Mouse (Mus musculus) stomach, embryonic 15.5 days (tissue): Measurements from ENCODE around the gene Selenoo. TPM values are rescaled to one million over a fixed set of nuclear protein-coding genes. Genes with fewer than 3 reads are reported as not detected.

Source experiments
- ATAC-seq: fragments of 200-750 bp; cut with Nextera tagmentation; 2 replicates; pipeline ENCODE4 v1.8.0; 2017; ENCODE audit warnings: low read depth, moderate number of reproducible peaks, moderate TSS enrichment; ENCODE audit not compliant: insufficient read depth, low FRiP score
- H3K27ac ChIP-seq: fragments of 300-500 bp; sonication (generic); 2 replicates; pipeline ENCODE4 v1.5.1; 2015; ENCODE audit warnings: mild to moderate bottlenecking, inconsistent platforms
- H3K27me3 ChIP-seq: fragments of 300-500 bp; sonication (generic); replicated peaks from 2 replicates; pipeline ENCODE4 v1.6.1; 2015; ENCODE audit warnings: inconsistent platforms
- H3K36me3 ChIP-seq: fragments of 300-500 bp; sonication (generic); 2 replicates; pipeline ENCODE4 v1.6.1; 2015; ENCODE audit warnings: inconsistent platforms
- H3K4me1 ChIP-seq: fragments of 300-500 bp; sonication (generic); 2 replicates; pipeline ENCODE4 v1.6.1; 2015; ENCODE audit warnings: inconsistent platforms
- H3K4me2 ChIP-seq: fragments of 300-500 bp; sonication (generic); 2 replicates; pipeline ENCODE4 v1.6.1; 2015; ENCODE audit warnings: mild to moderate bottlenecking, inconsistent platforms
- H3K4me3 ChIP-seq: fragments of 300-500 bp; sonication (generic); replicated peaks from 2 replicates; pipeline ENCODE4 v1.5.1; 2015; ENCODE audit warnings: inconsistent platforms
- H3K9ac ChIP-seq: fragments of 300-500 bp; sonication (generic); 2 replicates; pipeline ENCODE4 v1.6.1; 2015; ENCODE audit warnings: inconsistent platforms
- H3K9me3 ChIP-seq: fragments of 300-500 bp; sonication (generic); 2 replicates; pipeline ENCODE4 v1.6.1; 2016; ENCODE audit warnings: inconsistent platforms
- WGBS: fragments of 180-500 bp; shearing (Covaris S2); methylation state at CpG from one replicate; pipeline ENCODE4 v1.1.7; 2015; 5-methylcytosine and 5-hydroxymethylcytosine counted together
- polyA plus RNA-seq: library from polyadenylated mRNA; unstranded; fragments of >200 nt; fragmentation: Nextera tagmentation; extraction: Ambion mirVana; gene quantifications from 2 replicates; pipeline ENCODE4 v1.2.1, GENCODE M21; 2015

The Selenoo gene
- polyA plus RNA-seq, 1 experiment from 2014 or later: 19.7 TPM

DNA sequence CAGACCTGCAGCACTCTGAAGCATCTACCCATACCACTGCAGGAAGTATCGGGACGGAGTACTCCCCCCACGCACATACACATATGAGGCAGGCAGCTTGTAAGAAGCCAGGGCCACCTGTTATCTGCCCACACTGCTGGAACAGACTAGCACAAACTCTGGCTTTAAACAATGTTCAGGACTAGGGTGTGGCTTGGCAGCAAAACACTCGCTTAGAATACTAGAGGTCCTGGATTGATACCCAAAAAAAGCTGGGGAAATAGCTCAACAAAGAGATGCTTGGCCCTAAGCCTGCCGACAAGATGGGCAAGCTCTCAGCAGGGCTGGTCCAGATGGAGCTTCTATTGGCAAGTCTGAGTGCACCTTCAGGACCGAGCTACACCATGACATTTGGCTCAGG, 25.3 kb upstream of the Selenoo start:
- peaks cover 54% of the 10 kb centered on the region for H3K27me3 ChIP-seq
- no peaks in the 10 kb centered on the region for H3K9me3 ChIP-seq
- no peak overlapping the region for H3K9ac ChIP-seq
- no peak overlapping the region for H3K4me2 ChIP-seq
- ATAC-seq: no peak
- no peak overlapping the region for H3K4me3 ChIP-seq
- H3K27ac ChIP-seq: no peak overlapping the region
- WGBS: 62% methylated on average over 6 of the region's 6 CpGs
- no peaks in the 10 kb centered on the region for H3K36me3 ChIP-seq
- H3K4me1 ChIP-seq: peaks cover 7% of the 10 kb centered on the region; the same call in 1 of the 2 replicates

DNA sequence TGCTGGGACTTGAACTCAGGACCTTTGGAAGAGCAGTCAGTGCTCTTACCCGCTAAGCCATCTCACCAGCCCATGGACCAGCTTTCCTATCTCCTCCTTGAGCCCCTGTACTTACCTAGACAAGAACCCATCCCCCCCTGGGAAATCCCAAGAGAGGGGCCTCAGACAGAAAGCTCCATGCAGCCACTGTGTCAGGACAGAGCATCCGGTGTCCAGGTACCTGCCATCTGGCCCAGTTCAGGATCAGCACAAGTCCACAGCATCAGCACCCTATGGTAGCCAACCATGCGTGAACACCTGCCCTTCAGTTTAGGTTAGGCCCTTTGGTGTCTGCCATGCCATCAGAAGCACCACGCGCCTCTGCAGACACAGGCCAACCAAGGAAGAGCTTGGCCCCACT, 24.0 kb upstream of the Selenoo start:
- Histone ChIP-seq H3K4me3 (no peak overlapping the region), H3K27me3 (peaks cover 48% of the 10 kb centered on the region)
- ATAC-seq: no peak

DNA sequence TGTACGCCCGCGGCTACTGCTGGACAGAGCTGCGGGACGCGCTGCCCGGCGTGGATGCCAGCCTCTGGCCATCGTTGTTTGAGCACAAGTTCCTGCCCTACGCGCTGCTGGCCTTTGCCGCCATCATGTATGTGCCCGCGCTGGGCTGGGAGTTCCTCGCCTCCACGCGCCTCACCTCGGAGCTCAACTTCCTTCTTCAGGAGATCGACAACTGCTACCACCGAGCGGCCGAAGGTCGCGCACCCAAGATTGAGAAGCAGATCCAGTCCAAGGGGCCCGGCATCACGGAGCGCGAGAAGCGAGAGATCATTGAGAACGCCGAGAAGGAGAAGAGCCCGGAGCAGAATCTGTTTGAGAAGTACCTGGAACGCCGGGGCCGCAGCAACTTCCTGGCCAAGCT, 21.3 kb upstream of the Selenoo start:
- H3K4me1 ChIP-seq: 0 out of 2 replicates have a peak, but pooled peaks cover 3% of the 10 kb centered on the region
- ATAC-seq: no peak
- H3K36me3 ChIP-seq: no peaks in the 10 kb centered on the region
- H3K27me3 ChIP-seq: peaks cover 32% of the 10 kb centered on the region
- no peak overlapping the region for H3K9ac ChIP-seq
- 30% methylated on average over 35 of the region's 35 CpGs for WGBS
- H3K4me3 ChIP-seq: peak overlapping the region; percentile 21
- H3K27ac ChIP-seq: no peak overlapping the region
- no peaks in the 10 kb centered on the region for H3K9me3 ChIP-seq
- peak overlapping the region; percentile 47 for H3K4me2 ChIP-seq

More for the DNA sequence above, 24.0 kb upstream of the Selenoo start:
- Histone ChIP-seq H3K4me2 (no peak overlapping the region), H3K9me3 (no peaks in the 10 kb centered on the region), H3K36me3 (no peaks in the 10 kb centered on the region), H3K4me1 (peaks cover 7% of the 10 kb centered on the region; the same call in 1 of the 2 replicates), H3K9ac (no peak overlapping the region), H3K27ac (no peak overlapping the region)
- 87% methylated on average over 5 of the region's 5 CpGs for WGBS

DNA sequence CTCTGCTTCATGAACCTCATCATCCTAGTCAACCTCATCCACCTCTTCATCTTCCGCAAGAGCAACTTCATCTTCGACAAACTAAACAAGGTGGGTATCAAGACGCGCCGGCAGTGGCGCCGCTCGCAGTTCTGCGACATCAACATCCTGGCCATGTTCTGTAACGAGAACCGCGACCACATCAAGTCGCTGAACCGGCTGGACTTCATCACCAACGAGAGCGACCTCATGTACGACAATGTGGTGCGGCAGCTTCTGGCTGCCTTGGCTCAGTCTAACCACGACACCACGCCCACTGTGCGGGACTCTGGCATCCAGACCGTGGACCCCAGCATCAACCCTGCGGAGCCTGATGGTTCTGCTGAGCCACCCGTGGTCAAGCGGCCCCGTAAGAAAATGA, 20.7 kb upstream of the Selenoo start:
- H3K4me3 ChIP-seq: peak overlapping the region; percentile 21
- peak overlapping the region; percentile 47 for H3K4me2 ChIP-seq
- no peaks in the 10 kb centered on the region for H3K9me3 ChIP-seq
- peaks cover 32% of the 10 kb centered on the region for H3K27me3 ChIP-seq
- no peak overlapping the region for H3K9ac ChIP-seq
- H3K36me3 ChIP-seq: no peaks in the 10 kb centered on the region
- ATAC-seq: no peak
- 0 out of 2 replicates have a peak, but pooled peaks cover 3% of the 10 kb centered on the region for H3K4me1 ChIP-seq
- 28% methylated on average over 26 of the region's 26 CpGs for WGBS
- H3K27ac ChIP-seq: no peak overlapping the region

DNA sequence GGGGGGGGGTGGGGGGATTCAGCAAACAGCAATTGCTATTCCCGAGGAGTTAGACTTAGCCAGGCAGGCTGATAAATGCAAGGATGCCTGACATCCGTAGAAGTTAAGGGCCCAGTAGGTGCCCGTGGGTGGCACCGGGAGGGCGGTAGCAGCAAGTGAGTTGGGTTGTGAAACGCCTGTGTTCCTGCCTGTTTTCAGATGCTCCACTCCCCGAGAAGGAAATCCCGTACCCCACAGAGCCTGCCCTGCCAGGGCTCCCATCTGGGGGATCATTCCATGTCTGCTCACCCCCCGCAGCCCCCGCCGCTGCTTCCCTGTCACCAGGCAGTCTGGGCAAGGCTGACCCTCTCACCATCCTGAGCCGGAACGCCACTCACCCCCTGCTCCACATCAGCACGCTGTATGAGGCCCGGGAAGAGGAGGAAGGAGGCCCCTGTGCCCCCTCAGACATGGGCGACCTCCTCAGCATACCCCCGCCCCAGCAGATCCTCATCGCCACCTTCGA, 19.5 kb upstream of the Selenoo start:
- no peaks in the 10 kb centered on the region for H3K36me3 ChIP-seq
- H3K4me3 ChIP-seq: no peak overlapping the region
- H3K9me3 ChIP-seq: no peaks in the 10 kb centered on the region
- H3K9ac ChIP-seq: no peak overlapping the region
- peaks cover 3% of the 10 kb centered on the region; the same call in 1 of the 2 replicates for H3K4me1 ChIP-seq
- H3K4me2 ChIP-seq: no peak overlapping the region
- H3K27me3 ChIP-seq: peaks cover 32% of the 10 kb centered on the region
- no peak for ATAC-seq
- H3K27ac ChIP-seq: no peak overlapping the region
- 78% methylated on average over 18 of the region's 19 CpGs for WGBS

DNA sequence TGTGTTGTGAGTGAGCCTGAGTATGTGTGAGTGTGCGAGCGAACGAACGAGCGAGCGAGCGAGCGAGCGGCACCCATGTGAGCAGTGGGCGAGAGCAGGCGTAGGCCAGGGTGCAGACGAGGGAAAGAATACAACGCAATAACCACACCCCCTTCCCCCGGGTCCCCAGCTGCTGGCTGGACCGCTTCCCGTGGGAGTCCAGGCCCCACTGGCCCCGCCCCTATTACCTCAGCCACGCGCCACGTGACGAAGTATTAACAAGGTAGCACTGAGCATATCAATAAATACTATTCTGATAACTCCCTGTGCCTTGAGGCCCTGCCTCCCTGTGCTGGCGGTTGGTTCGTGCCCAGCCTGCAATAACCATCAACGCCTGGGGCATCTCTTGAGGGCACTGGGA, 18.3 kb upstream of the Selenoo start:
- no peak for ATAC-seq
- WGBS: 62% methylated on average over 24 of the region's 24 CpGs

DNA sequence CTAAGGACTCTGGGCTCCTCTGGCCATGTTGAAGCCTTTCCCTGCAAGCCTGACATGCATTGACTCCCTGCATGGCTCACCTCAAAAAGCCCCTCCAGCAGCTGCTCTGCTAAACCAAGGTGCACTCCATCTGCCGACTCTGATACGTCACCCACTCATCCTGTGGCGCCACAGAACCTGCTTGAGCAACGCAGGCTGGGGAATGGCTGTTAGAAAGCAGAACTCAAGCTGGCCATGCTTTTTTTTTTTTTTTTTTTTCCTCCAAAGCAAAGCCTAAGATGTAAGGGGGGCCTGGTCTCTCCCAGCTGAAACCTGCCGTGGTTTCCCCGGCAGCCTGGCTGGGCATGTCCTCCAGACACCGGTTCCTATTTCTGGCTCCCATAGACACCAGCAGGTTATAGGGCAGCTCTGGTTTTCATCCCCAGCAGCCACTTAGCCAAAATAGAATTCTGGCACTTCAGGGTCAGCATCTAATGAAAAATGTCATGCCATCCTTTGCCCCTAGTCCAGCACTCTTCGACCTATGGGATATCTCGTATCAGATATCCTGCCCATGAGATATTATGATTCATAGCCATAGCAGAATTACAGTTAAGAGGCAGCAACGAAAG, 14.8 kb upstream of the Selenoo start:
- Histone ChIP-seq H3K4me2 (no peak overlapping the region), H3K9ac (no peak overlapping the region), H3K36me3 (no peaks in the 10 kb centered on the region), H3K27me3 (no peaks in the 10 kb centered on the region), H3K4me3 (no peak overlapping the region), H3K9me3 (no peaks in the 10 kb centered on the region), H3K4me1 (peaks cover 31% of the 10 kb centered on the region), H3K27ac (no peak overlapping the region)
- WGBS: 66% methylated on average over 10 of the region's 10 CpGs
- ATAC-seq: no peak

More for the DNA sequence above, 18.3 kb upstream of the Selenoo start:
- no peaks in the 10 kb centered on the region for H3K36me3 ChIP-seq
- H3K9ac ChIP-seq: no peak overlapping the region
- no peak overlapping the region for H3K4me2 ChIP-seq
- H3K4me3 ChIP-seq: no peak overlapping the region
- H3K4me1 ChIP-seq: peaks cover 13% of the 10 kb centered on the region
- H3K27me3 ChIP-seq: peaks cover 29% of the 10 kb centered on the region
- H3K27ac ChIP-seq: no peak overlapping the region
- H3K9me3 ChIP-seq: no peaks in the 10 kb centered on the region

DNA sequence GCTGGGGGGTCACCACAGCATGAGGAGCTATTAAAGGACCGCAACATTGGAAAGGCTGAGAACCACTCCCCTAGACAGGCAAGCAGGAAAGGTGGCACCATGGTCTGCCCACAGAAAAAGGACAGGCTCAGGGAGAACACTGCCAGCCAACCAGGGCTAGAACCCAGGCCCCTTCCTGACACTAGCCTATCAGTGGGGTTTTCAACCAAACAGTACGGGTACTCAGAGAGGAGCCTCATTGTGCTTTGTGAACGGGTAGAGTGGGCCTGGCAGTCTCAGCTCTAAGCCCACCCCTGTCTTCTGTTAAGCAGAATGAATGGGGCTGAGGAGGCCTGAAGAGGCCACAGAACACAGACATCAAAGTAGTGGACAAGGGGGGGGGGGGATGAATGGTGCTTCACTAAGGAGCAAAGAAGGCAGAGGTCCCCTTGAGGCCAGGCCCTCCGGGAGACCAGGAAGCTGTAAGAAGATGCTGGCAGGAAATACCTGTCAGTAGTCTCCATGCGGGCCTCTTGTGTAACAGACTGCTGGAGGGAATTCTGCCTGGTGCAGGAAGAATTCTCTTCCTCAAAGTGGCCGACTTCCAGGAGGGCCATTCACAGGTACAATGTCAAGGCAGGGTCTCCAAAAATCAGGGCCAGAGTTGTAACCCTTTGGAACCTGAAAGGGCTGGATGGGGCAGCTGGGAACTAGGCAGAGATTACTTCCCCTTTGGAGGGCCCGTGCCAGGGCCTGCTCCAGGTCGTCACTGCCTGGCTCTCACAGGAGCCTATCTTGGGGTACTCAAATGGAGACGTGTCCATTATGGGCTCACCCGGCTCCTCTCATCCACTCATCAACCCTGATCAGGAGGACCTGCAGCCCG, 14.0 kb upstream of the Selenoo start, which contains the start of gene Trabd:
Gene Trabd, plus strand, starts transcription at position 512 of the 865 bp plus-strand sequence.
- H3K9me3 ChIP-seq: no peaks in the 10 kb centered on the region
- peaks cover 31% of the 10 kb centered on the region for H3K4me1 ChIP-seq
- H3K4me3 ChIP-seq: peak within 1 kb of the TSS; percentile 81
- no peaks in the 10 kb centered on the region for H3K36me3 ChIP-seq
- H3K9ac ChIP-seq: peak within 1 kb of the TSS; percentile 91
- no peak; the same call in 1 of the 2 replicates for ATAC-seq
- WGBS: 25% methylated on average over 11 of the region's 11 CpGs
- H3K4me2 ChIP-seq: peak within 1 kb of the TSS; percentile 84
- H3K27ac ChIP-seq: peak within 1 kb of the TSS; percentile 86
- H3K27me3 ChIP-seq: no peaks in the 10 kb centered on the region

DNA sequence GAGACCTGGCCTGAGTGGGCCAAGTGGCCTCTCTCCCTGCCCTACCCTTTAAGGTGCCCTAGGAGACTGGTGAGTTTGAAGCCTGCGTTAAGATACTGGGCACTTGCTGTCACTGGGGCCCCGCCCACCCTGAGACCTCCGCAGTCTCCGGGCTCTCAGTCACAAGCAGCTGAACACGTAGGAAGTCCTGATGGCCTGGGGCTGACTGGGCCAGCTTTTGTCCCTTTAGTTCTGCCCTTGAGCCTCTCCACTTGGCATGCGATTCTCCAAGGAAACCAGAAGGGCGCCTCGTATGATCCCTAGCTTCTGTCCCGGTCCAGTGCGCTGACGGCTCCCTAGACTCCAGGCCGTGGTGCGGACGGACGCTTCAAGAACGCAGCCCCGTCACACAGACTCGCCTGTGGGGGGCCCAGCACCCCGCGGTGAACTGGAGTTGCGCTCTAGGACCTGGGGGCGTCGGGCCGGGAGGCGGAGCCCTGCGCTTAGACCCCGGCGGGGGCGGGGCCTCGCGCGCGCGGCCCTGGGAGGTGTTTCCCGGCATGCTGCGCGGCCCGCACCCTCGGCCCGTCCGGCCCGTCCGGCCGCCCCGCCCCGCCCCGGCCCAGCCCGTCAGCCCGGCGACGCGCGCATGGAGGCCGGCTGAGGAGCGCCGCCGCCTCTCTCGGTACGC, 13.3 kb upstream of the Selenoo start:
- Histone ChIP-seq H3K4me3 (peak overlapping the region; percentile 81), H3K27me3 (no peaks in the 10 kb centered on the region), H3K9ac (peak overlapping the region; percentile 91), H3K27ac (peak overlapping the region; percentile 86), H3K36me3 (no peaks in the 10 kb centered on the region), H3K4me1 (peaks cover 31% of the 10 kb centered on the region), H3K4me2 (peak overlapping the region; percentile 84), H3K9me3 (no peaks in the 10 kb centered on the region)
- under 1% methylated on average over 44 of the region's 59 CpGs for WGBS
- ATAC-seq: peak; percentile 90

DNA sequence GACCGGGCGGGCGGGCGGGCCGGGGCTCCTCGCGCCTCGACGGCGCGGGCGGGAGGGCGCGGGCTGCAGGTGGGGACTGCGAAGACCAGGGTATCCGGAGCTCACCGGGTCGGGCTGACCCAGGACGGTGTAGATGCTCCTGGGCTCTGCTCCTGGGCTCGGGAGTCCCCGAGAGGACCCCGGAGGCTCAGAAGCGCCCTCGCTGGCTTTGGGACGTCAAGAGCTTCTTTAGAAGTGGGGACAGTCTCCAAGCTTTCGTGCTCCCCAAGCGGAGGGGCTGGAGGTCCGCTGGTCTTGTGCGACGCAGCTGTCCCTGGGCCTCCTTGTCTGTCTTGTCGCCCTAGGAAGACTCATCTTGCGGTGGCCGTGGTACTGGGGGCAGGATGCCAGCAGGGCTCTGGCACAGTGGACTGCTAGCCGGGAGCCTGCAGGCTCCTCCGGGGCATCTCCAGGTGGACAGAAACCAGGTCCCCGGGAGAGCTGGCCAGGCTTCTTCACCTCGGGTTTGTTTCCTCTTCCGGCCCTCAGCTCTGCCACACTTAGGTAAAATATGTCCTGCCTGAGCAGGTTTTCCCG, 12.6 kb upstream of the Selenoo start:
- Histone ChIP-seq H3K27ac (peak overlapping the region; percentile 86), H3K4me3 (peak overlapping the region; percentile 81), H3K27me3 (no peaks in the 10 kb centered on the region), H3K9me3 (no peaks in the 10 kb centered on the region), H3K36me3 (peaks cover 5% of the 10 kb centered on the region; the same call in 1 of the 2 replicates), H3K4me1 (peaks cover 31% of the 10 kb centered on the region), H3K9ac (peak overlapping the region; percentile 91), H3K4me2 (peak overlapping the region; percentile 84)
- no peak for ATAC-seq
- 0% methylated on average over 34 of the region's 39 CpGs for WGBS

DNA sequence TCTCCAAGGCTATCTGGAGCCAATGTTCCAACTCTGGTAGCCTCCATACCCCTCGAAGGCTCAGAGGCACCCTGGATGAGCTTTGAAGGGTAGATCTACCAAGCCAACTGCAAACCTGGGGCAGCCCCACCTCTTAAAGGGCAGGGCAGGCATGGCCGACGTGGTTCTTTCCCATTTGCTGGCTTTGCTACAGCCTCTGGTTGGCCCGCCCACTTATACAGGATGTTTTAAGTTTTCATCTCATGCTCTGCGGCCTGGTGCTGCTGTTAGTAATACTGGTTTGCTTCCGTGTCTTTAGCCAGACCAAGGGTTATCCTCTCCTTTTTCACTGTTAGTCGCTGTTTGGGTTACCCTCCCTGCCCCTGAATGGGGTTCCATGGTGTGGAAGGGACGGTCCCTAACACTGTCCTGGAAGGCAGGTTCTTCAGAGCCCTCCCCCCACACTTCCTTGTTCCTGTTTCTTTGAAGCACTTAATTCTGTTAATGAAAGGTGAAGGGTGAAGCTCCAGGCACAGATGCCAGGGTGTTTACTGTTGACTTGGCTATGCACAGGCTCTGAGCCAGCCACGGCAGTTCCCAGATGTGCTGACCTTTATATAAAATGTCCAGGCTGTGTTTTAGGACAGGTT, 10.6 kb upstream of the Selenoo start:
- no peaks in the 10 kb centered on the region for H3K27me3 ChIP-seq
- H3K4me2 ChIP-seq: peak overlapping the region; percentile 84
- H3K4me3 ChIP-seq: 0 out of 2 replicates have a peak overlapping the region, but pooled peaks have one; percentile 81
- 0 out of 2 replicates have a peak overlapping the region, but pooled peaks have one; percentile 27 for H3K27ac ChIP-seq
- peaks cover 19% of the 10 kb centered on the region for H3K36me3 ChIP-seq
- WGBS: 54% methylated on average over 9 of the region's 9 CpGs
- H3K9me3 ChIP-seq: no peaks in the 10 kb centered on the region
- no peak for ATAC-seq
- H3K9ac ChIP-seq: no peak overlapping the region
- H3K4me1 ChIP-seq: peaks cover 31% of the 10 kb centered on the region
